Mouse (Mus musculus): Measurements from ENCODE around the gene Tmcc3. TPM values are rescaled to one million over a fixed set of nuclear protein-coding genes. Genes with fewer than 3 reads are reported as not detected.

Gene Tmcc3
- polyA plus RNA-seq, 1 experiment: 6.2 TPM

DNA sequence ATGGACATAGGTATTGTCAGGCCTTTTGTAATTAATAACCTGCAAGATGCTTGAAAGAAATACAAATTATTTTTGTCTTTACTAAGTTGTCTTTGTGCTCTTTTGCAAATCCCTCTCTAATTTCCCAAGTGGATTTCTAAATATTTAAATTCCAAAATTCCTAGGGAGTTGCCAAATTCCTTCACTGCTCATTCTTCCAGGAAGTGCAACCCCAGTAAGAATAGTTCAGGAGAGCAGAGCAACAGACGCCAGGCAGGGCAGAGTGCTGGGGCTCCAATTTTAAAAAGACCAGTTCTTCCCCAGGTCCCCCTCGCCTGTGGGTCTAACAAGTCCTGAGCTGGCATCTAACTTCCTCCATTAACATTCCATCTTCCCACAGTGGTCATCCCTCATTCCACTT lies 239.3 kb downstream of the Tmcc3 start:
- no peak for DNase-seq (ENCODE audit: low read depth in 1 of 2, low spot score in 2 of 2)
- no peak overlapping the region; the same call in 1 of the 2 replicates for H3K27ac ChIP-seq (ENCODE audit: insufficient read depth, low read length)
- peaks cover 9% of the 10 kb centered on the region for H3K4me1 ChIP-seq (ENCODE audit: control insufficient read depth, insufficient read depth, insufficient read length)
- no peak overlapping the region for H3K4me3 ChIP-seq (ENCODE audit: extremely low read depth, insufficient read depth, insufficient read length)
- no peaks in the 10 kb centered on the region for H3K27me3 ChIP-seq (ENCODE audit: control insufficient read depth, insufficient read depth, low read length)
- TF ChIP-seq CTCF (IDR thresholded peaks at IDR 0.05; ENCODE audit: extremely low read depth, insufficient read depth, insufficient read length, insufficient replicate concordance) (no peak), POLR2A (IDR thresholded peaks at IDR 0.05; ENCODE audit: low read depth, low read length) (no peak)
- H3K36me3 ChIP-seq (ENCODE audit: control insufficient read depth, insufficient read depth, low read length): no peaks in the 10 kb centered on the region
- 81% methylated on average over 2 of the region's 2 CpGs for WGBS

- no peak overlapping the region; the same call in 1 of the 2 replicates for H3K27ac ChIP-seq (ENCODE audit: insufficient read depth, low read length)
- H3K27me3 ChIP-seq (ENCODE audit: control insufficient read depth, insufficient read depth, low read length): no peaks in the 10 kb centered on the region
- TF ChIP-seq POLR2A (IDR thresholded peaks at IDR 0.05; ENCODE audit: low read depth, low read length): no peak
- TF ChIP-seq CTCF (IDR thresholded peaks at IDR 0.05; ENCODE audit: extremely low read depth, insufficient read depth, insufficient read length, insufficient replicate concordance): no peak
- no peak overlapping the region for H3K4me3 ChIP-seq (ENCODE audit: extremely low read depth, insufficient read depth, insufficient read length)
- no peaks in the 10 kb centered on the region for H3K36me3 ChIP-seq (ENCODE audit: control insufficient read depth, insufficient read depth, low read length)
- DNase-seq (ENCODE audit: low read depth in 1 of 2, low spot score in 2 of 2): no peak
- 84% methylated on average over 6 of the region's 6 CpGs for WGBS
- peaks cover 9% of the 10 kb centered on the region for H3K4me1 ChIP-seq (ENCODE audit: control insufficient read depth, insufficient read depth, insufficient read length)
Measured at GRCm38 (mm10) chr10:94551511-94551910, 239.8 kb downstream of the Tmcc3 start.

DNA sequence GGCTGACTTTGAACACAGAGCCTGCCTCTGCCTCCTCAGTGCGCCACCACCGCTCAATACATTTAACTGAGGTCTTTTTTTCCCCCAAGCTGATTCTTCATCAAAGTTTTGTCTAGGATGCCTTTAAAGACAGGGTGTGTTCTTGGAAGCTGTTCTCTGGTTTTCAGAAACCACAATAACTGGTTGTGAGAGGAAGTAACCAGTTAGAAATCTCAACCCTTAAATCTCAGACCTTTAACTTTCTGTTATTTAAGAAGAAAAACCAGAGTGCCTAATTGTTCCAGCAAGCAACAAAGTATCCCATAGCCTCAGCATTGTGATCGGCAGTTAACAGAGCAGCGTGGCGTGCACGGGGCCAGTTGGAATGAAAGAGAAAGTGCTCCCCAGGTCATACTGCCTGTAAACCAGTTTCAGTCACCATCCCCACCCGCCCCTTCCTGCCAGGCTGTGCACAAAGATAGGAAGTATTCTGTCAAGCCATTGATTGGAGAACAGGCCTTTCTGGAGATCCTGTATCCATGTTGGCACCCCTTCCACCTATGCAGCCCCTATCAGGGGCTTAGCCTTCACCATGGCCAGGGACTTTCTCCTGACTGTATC lies 240.3 kb downstream of the Tmcc3 start:
- Histone ChIP-seq H3K4me1 (ENCODE audit: control insufficient read depth, insufficient read depth, insufficient read length) (peaks cover 9% of the 10 kb centered on the region), H3K4me3 (ENCODE audit: extremely low read depth, insufficient read depth, insufficient read length) (no peak overlapping the region; the same call in 1 of the 2 replicates)

GRCm38 (mm10) chr10:94555394-94555793 lies 243.6 kb downstream of the Tmcc3 start:
- no peak for DNase-seq (ENCODE audit: low read depth in 1 of 2, low spot score in 2 of 2)
- H3K4me3 ChIP-seq (ENCODE audit: extremely low read depth, insufficient read depth, insufficient read length): no peak overlapping the region
- peaks cover 9% of the 10 kb centered on the region for H3K4me1 ChIP-seq (ENCODE audit: control insufficient read depth, insufficient read depth, insufficient read length)
- 88% methylated on average over 2 of the region's 2 CpGs for WGBS
- no peak for TF ChIP-seq CTCF (IDR thresholded peaks at IDR 0.05; ENCODE audit: extremely low read depth, insufficient read depth, insufficient read length, insufficient replicate concordance)
- TF ChIP-seq POLR2A (IDR thresholded peaks at IDR 0.05; ENCODE audit: low read depth, low read length): no peak
- no peak overlapping the region for H3K27ac ChIP-seq (ENCODE audit: insufficient read depth, low read length)
- H3K36me3 ChIP-seq (ENCODE audit: control insufficient read depth, insufficient read depth, low read length): no peaks in the 10 kb centered on the region
- no peaks in the 10 kb centered on the region for H3K27me3 ChIP-seq (ENCODE audit: control insufficient read depth, insufficient read depth, low read length)

More for the DNA sequence above, 240.3 kb downstream of the Tmcc3 start:
- TF ChIP-seq POLR2A (IDR thresholded peaks at IDR 0.05; ENCODE audit: low read depth, low read length) (no peak), CTCF (IDR thresholded peaks at IDR 0.05; ENCODE audit: extremely low read depth, insufficient read depth, insufficient read length, insufficient replicate concordance) (no peak)
- H3K27me3 ChIP-seq (ENCODE audit: control insufficient read depth, insufficient read depth, low read length): no peaks in the 10 kb centered on the region
- H3K36me3 ChIP-seq (ENCODE audit: control insufficient read depth, insufficient read depth, low read length): no peaks in the 10 kb centered on the region
- peak; percentile 20 to 34 for DNase-seq (ENCODE audit: low read depth in 1 of 2, low spot score in 2 of 2)
- peak overlapping the region; percentile 3; the same call in 1 of the 2 replicates for H3K27ac ChIP-seq (ENCODE audit: insufficient read depth, low read length)
- 16% methylated on average over 7 of the region's 7 CpGs for WGBS

- 87% methylated on average over 6 of the region's 6 CpGs for WGBS
- no peak for DNase-seq (ENCODE audit: low read depth in 1 of 2, low spot score in 2 of 2)
- no peak overlapping the region for H3K27ac ChIP-seq (ENCODE audit: insufficient read depth, low read length)
- H3K36me3 ChIP-seq (ENCODE audit: control insufficient read depth, insufficient read depth, low read length): no peaks in the 10 kb centered on the region
- TF ChIP-seq POLR2A (IDR thresholded peaks at IDR 0.05; ENCODE audit: low read depth, low read length) (no peak), CTCF (IDR thresholded peaks at IDR 0.05; ENCODE audit: extremely low read depth, insufficient read depth, insufficient read length, insufficient replicate concordance) (no peak)
- no peaks in the 10 kb centered on the region; the same call in 1 of the 2 replicates for H3K4me1 ChIP-seq (ENCODE audit: control insufficient read depth, insufficient read depth, insufficient read length)
- H3K4me3 ChIP-seq (ENCODE audit: extremely low read depth, insufficient read depth, insufficient read length): no peak overlapping the region
- H3K27me3 ChIP-seq (ENCODE audit: control insufficient read depth, insufficient read depth, low read length): no peaks in the 10 kb centered on the region
Measured at GRCm38 (mm10) chr10:94557428-94558149, 245.8 kb downstream of the Tmcc3 start.

DNA sequence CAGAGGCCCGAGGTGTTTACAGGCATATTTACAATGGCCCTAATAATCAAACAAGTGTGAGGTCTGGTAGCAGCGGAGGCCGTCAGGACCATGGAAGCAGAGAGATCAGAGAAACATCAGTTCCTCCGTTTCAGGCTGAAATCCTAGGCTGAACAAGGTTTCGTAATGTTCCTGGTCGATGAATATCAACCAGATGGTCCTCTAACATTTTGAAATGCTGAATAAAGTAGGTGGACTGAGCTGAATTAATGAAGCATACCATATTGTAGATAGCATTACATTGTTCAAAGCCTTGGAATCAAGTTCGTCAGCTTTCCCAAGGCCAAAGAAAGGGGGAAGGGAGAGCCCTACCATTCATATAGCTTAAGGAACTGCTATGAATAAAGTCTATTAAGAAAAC lies 247.1 kb downstream of the Tmcc3 start:
- Histone ChIP-seq H3K27ac (ENCODE audit: insufficient read depth, low read length) (no peak overlapping the region), H3K27me3 (ENCODE audit: control insufficient read depth, insufficient read depth, low read length) (no peaks in the 10 kb centered on the region), H3K4me1 (ENCODE audit: control insufficient read depth, insufficient read depth, insufficient read length) (no peaks in the 10 kb centered on the region), H3K36me3 (ENCODE audit: control insufficient read depth, insufficient read depth, low read length) (no peaks in the 10 kb centered on the region), H3K4me3 (ENCODE audit: extremely low read depth, insufficient read depth, insufficient read length) (no peak overlapping the region)
- WGBS: 87% methylated on average over 7 of the region's 7 CpGs
- no peak for DNase-seq (ENCODE audit: low read depth in 1 of 2, low spot score in 2 of 2)
- TF ChIP-seq POLR2A (IDR thresholded peaks at IDR 0.05; ENCODE audit: low read depth, low read length) (no peak), CTCF (IDR thresholded peaks at IDR 0.05; ENCODE audit: extremely low read depth, insufficient read depth, insufficient read length, insufficient replicate concordance) (no peak)

DNA sequence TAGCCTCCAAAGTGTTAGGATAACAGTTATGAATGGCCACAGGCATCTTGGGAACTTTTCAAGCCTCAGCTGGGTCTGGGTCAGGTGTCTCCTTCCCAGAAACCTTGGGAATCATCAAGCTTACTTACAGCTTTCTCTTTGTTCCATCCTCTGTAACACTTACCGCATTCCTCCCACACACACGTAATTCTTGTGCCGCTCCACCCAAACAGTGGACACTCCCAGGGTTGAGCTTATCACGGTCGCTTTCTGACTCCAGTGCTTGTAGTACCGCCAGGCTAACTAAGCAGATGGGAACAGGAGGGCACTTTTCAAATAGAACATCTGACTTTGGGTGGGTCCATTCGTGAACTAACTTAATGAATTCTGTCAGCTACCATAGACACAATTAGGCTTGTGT lies 249.6 kb downstream of the Tmcc3 start:
- Histone ChIP-seq H3K27me3 (ENCODE audit: control insufficient read depth, insufficient read depth, low read length) (no peaks in the 10 kb centered on the region), H3K27ac (ENCODE audit: insufficient read depth, low read length) (no peak overlapping the region), H3K4me3 (ENCODE audit: extremely low read depth, insufficient read depth, insufficient read length) (no peak overlapping the region), H3K4me1 (ENCODE audit: control insufficient read depth, insufficient read depth, insufficient read length) (no peaks in the 10 kb centered on the region), H3K36me3 (ENCODE audit: control insufficient read depth, insufficient read depth, low read length) (no peaks in the 10 kb centered on the region)
- TF ChIP-seq CTCF (IDR thresholded peaks at IDR 0.05; ENCODE audit: extremely low read depth, insufficient read depth, insufficient read length, insufficient replicate concordance): no peak
- TF ChIP-seq POLR2A (IDR thresholded peaks at IDR 0.05; ENCODE audit: low read depth, low read length): no peak
- DNase-seq (ENCODE audit: low read depth in 1 of 2, low spot score in 2 of 2): no peak
- 87% methylated on average over 7 of the region's 7 CpGs for WGBS
